Mouse (Mus musculus): Measurements from ENCODE around the gene Srd5a1.
"Not testable (repeated sequence)": the region's sequence is repeated elsewhere in the genome, so short reads cannot be mapped to it uniquely, and the experiment has no call there.

Gene Srd5a1

DNA sequence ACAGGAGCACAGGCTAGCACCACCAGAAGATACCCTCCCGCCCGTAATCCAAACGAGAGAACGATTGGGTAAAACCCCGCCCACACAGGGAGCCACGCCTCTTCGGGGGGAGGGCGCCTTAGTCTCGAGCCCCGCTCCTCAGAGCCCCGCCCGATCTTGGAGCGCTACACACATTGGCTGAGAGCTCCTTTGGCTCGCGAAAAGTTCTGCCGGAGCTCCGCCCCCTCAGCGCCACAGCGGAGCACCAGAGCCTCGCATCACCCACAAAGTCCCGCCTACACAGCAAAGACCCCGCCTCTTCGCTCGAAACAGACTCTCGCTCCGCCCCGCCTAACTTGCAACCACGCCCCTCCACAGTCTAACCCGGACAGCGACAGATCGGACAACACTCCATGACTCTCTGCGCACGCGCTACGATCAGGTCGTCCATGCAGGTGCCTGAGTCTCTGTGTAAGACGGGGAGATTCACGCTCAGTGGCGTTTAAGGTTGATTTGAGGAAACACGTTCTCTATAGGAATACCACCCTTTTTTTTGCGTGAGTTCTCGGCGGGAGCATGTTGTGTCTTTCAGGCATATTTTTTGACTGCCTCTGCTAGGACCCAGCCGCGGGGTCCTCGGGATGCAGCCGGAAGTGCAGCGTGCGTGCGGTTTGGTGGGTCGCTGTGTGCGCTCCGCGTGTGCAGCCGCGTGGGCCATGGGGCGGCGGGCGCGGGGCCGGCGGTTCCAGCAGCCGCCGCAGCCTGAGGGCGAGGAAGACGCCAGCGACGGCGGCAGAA lies at the start of gene Srd5a1:
Gene Srd5a1 (minus strand): TSS at position 45 of the 777 bp plus-strand sequence.
- DNase-seq (ENCODE audit: low read depth, low spot score): peak; percentile 100

DNA sequence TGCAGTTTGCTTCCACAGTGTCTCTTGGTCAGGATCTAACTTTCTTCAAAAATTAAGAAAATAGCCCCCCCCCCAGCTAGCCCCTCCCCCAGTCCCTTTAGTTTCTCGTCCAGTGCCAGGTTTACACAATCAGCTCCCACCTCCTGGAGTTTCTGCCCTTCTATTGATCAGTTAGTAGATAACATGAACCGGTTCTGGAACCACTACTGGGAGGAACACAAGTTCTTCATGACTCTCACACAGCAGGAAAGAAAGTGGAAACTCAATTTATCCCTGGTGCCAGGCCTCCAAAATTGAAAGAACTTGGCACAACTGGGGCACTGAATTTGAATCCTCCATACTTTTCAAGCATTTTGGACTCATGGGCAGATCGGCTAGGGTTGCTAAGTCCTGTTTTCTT lies 43.3 kb upstream of the Srd5a1 start:
- no peak for DNase-seq (ENCODE audit: low read depth, low spot score)

DNA sequence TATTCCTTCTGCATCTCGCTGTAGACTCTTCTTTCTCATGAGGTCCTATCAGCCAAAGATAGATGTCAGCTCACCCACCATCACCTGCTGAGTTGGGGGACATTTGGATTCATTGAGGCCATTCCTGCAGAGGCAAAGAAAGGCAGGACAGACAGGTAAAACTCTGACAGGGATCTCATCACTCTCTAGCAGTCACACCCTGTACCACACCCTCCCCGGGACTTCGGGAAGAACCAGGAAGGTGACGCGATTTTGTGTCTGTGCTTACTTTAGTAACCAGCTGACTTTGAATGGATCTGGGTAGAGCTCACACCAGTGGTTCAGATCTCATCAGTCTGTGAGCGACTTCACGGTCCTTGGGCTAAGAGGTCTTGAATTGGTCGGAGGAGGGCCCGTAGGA lies 35.2 kb upstream of the Srd5a1 start:
- DNase-seq (ENCODE audit: low read depth, low spot score): no peak

DNA sequence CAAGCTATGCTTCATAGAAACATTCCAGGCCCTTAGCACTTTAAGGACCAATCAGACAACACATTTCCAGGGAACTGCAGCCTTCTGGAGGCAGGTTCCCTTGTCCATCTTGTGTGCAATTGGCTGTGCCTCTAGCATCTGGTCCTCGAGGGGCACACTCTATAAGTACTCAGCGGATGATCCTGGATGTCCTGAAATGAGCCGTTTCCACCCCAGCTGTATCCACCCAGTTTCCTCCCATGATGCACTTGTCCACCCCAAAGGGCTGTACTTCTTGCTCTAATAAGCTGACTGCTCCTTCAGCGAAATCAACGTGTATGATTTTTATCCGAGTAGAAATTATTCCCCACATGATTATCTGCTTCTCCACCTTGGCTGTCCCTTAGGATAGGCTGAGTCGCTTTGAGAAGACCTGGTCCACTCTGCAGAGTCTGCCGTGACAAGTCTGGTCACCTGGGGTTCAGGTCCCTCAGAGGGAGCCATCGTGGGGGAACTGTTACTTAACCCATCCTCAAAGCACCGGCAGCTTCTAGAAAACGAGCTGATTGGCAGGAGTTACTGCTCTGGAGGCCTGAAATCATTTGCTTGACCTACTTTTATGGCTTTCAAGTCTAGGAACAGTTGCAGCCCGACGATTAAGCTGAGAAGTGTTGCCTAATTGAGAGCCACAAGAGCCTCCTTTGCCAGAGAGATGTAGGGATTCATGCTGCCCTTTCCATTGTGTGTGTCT lies 34.6 kb upstream of the Srd5a1 start:
- peak; percentile 58 for DNase-seq (ENCODE audit: low read depth, low spot score)

DNA sequence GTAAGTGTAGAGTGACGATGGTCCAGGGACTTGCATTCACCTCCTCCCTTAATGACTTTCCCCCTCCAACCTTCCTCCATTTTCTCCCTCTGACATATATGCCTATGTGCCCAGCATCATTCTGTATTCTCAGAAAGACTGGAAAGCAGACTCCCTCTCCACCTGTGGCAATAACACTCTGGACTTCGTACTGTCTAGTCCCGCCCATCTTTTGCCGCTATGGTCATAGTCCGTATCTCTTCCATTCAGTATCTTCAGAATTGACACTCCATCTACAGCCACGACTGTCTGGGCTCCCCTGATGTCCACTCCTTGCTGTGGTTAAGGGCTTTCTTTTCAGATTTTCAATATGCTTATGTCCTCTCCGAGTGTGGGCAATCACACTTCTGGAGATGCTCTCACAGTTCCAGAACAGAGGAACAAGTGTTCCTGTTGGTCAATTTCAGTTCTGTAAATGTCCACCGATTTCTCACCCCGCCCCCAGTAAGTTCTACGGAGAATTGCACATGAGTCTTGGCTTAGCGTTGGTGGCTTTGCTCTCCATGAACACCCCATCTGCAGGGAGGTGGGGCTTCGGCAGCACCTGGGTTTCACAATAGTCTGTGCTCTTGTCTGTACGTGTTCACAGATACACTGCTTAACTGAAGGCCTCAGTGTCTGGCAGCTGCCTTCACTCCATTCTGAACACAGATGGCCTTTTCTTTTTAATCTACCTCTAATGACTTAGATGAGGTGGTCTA lies 33.4 kb upstream of the Srd5a1 start:
- DNase-seq (ENCODE audit: low read depth, low spot score): peak; percentile 42

DNA sequence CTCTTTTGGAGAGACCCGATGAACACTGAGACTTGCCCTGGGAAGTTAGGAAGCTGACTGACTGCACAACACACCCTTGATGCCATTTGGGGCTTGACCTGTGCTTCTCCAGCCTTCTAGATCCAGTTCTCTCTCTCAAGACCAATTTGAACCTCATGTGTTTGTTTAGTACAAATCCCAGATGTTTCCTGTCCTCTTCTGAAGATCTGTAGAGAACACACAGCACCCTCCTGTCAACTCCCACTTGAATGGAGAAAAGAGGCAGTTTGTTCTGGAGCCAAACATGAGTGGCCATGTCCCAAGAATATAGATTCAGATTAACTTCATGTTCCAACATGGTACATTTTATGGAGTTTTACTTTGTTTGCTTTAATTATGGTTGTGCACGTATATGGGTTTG lies 32.7 kb upstream of the Srd5a1 start:
- no peak for DNase-seq (ENCODE audit: low read depth, low spot score)

DNA sequence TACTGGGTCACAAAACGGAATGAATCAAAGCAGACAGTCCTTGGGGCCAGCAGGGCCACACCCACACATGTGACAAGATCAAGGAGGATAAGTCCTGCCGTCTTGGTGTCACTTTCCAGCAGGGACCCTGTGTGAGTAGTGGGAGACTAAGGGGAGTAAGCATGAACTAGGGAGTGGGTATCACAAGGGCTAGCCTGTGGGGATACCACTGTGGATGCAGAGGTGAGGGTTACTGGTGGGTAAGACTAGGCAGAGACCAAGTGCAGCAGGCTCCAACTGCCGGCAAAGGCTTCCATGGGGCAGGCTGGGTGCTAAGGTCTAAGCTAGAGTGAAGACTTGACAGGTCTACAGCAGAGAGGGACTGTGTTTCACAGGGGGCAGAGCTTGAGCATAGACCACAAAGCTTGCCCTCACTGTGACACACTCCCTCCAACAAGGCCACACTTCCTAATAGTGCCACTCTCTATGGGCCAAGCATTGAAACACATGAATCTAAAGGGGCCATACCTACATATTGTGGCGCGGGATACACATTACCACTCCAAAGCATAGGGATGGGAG lies 31.5 kb upstream of the Srd5a1 start:
- DNase-seq (ENCODE audit: low read depth, low spot score): no peak

DNA sequence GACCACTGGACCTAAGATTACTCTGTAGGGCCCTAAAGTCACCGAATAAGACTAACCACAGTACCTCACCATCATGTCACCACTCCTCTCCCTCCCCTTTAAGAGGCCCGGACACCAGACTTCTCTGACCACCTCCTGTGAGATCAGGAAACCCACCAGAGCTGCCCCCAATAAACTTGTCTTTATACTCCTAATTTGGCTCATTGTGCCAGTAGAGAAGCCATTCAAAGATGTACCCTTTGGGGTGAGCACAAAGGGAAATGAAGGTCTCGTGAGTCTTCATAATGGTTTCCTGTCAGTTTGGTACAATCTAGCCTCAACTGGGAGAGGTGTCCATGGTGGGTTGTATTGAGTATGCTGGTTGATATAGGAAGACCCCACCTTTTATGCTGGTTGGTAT lies 29.8 kb upstream of the Srd5a1 start:
- DNase-seq (ENCODE audit: low read depth, low spot score): no peak

DNA sequence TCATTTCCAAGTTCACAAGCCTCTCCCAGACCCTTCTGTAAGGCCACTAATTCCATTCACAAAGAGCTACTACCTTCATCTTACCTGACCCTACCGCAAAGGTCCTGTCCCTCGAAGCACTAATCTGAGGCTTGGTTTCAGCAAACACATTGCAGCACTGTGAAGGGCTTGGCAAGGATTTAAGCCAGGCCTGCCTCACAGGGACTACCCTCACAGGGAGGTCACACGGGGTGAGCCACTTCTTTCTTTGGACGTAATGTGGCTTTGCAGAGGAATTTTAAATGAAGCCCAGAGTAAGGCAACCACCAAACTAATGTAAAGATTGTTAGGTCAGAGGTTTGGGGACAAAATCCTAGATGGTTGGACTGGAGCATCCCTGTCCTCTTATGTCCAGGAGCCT lies 29.3 kb upstream of the Srd5a1 start:
- no peak for DNase-seq (ENCODE audit: low read depth, low spot score)

DNA sequence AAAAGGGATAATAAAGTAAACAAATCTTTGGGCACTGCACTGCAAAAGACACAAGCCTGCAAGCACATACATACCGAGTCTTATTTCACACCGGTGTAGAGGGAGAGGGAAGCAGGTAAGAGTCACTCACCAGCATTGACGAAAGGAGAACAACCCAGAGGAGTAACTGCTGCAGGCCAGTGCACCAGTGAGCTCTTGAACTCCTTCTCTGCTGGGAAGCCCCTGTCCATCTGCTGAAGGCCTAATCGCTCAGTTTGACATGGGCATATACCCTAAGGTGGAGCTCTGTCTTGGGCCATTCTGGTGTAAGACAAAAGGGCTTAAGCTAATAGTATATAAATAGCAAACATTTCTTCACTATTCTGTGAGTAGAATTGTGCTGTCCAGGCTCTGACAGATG lies 28.9 kb upstream of the Srd5a1 start:
- no peak for DNase-seq (ENCODE audit: low read depth, low spot score)

DNA sequence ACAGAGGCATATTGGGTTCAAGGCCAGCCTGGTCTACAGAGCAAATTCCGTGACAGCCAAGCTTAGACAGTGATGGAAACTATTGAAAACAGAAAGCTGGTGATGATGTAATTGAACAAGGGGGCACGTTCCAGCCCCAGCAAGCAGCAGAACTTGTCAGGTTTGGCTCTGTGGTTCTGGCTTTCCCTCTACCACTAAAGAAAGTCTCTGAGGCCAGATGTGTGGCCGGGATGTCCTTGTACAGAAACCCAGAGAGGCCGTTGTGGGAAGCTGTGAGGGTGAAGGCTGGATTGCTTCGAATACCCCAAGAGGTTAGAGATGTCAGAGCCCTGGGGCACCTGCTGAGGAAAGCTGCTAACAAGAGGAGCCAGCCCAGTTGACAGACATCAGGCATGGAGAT lies 28.0 kb upstream of the Srd5a1 start:
- DNase-seq (ENCODE audit: low read depth, low spot score): no peak

DNA sequence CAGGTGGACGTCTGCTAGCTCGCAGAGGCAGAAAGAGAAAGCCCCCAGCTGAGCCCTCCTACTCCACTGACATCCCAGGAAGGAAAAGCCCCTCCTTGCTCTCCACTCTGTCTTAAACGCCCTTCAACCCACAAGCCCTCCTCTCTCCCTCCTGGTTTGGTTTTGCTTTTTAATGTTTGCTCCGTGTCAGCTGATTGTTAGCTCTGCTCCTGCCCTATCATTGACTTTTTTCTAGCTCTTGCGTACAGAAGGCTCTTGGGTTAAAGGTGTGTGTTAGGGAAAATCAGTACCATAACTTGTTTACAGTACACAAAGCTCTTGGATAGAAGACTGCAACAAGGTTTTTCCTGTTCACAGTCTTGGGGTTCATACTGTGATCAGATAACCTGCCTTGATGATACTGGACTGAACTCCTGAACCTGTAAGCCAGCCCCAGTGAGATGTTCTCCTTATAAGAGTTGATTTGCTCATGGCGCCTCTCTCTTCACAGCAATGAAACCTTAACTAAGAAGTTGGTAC lies 26.9 kb upstream of the Srd5a1 start:
- no peak for DNase-seq (ENCODE audit: low read depth, low spot score)

DNA sequence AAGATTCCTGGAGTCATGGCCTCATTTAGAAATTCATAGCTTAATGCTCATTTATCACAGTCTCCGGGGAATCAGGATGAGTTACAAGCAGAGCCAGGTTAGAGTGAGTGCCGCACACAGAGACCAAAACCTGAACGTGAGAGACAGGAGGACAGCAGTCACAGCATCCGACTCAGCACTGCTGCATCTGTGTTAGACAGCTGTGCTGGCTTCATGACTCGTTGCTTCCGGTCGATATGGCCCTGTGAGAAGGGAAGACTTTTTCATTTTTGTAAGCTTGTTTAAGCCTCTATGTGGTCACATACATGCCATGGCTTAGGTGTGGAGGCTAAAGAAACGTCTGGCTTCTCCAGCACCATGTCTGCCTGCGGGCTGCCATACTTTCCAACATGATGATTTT lies 26.4 kb upstream of the Srd5a1 start:
- DNase-seq (ENCODE audit: low read depth, low spot score): no peak

DNA sequence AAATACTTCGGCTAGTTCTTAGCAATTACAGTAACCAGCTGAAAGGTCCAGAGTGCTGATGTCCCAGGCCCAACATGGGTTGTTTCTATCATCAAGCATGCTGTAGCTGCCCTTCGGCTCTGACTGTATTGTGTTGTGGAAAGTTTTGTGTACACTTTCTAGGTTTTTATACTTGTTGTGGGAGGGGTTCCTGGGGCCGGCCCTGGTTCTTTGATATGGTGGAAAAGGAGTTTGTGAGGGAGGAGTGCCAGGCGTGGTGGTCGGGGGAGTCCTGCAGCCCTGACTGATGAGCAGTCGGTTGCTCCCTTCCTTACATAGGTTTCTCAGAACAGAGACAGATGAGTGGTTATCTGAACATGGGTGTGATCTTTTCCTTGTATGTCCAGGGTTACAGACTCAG lies 25.6 kb upstream of the Srd5a1 start:
- no peak for DNase-seq (ENCODE audit: low read depth, low spot score)

DNA sequence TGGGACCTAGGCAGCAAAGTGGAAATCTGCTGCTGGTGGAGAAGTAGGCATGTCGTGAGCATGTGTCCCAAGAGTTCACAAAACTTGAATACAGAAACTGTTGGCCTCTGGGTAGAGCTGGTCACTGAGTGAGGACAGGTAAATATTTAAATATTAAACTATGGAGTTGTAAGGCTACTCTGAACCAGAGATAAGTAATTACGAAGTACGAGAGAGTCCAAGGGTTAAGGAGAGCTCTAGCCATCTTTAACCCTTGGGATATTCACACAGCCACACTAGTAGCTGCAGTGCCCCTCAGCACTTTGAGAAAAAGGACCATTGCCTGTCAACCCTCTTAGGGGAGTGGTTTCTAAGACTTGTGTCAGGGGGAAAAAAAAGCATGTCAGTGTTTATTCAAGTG lies 25.1 kb upstream of the Srd5a1 start:
- no peak for DNase-seq (ENCODE audit: low read depth, low spot score)

DNA sequence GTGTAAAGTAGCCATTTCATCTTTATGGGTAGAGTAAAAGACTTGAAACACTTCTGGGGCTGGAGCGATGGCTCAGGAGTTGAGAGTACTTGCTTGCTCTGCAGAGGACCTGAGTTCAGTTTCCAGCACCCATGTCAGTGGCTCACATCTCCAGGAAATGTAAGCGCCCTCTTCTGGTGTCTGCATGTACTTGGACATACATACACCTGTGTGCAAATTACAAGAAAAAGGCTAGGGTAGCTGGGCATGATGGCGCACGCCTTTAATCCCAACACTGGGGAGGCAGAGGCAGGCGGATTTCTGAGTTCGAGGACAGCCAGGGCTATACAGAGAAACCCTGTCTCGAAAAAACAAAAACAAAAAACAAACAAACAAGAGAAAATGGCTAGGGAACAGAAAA lies 24.6 kb upstream of the Srd5a1 start:
- DNase-seq (ENCODE audit: low read depth, low spot score): not testable (repeated sequence)

DNA sequence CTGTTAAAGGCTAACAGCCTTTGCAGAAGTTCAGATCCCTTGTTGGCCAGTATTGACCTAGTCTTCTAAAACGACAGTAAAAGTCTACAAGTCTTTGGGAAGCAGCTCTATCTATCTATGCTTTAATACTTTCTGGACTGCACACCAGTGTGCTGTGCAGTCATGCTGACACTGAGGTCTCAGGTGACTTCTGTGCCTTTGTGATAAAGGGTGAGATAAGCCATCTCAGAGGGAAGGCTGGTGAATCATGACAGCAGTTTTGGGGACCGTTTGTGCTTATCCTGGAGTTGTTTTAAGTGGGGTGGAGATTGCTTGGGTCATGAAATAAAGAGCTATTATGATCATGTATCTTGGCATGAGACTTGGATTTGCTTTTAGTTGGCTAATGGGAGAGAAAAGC lies 22.7 kb upstream of the Srd5a1 start:
- no peak for DNase-seq (ENCODE audit: low read depth, low spot score)

DNA sequence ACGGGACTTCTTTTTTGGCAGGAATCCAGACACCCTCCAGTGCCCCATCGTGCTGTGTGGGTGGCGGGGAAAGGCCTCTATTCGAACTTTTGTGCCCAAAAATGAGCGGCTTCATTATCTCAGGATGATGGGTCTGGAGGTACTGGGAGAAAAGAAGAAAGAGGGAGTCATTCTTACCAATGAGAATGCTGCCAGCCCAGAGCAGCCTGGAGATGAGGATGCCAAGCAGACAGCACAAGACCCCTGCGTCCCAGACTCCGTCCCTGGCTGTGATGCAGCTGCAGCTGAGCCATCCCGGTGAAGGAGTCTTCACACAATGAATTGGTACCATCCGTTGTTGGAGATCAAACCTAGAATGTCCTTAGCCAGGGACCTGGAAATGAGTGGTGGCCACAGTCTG lies 22.3 kb upstream of the Srd5a1 start:
- no peak for DNase-seq (ENCODE audit: low read depth, low spot score)

DNA sequence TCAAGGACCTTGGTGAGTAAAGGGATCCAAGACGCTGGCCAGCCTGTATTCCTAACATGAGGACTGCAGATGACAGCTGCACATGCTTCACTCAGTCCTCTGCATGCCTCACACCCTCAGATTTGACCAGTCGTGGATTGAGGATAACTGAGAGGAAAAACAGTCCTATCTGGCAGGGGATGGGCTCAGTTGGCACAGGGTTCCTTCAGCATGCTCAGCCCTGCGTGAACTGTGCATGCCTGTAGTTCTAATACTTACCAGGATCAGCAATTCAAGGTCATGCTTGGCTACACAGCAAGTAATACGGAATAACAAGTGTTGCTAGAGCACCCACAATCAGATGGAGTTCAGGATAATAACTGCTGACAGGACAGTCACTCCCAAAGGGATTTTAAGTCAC lies 20.4 kb upstream of the Srd5a1 start:
- DNase-seq (ENCODE audit: low read depth, low spot score): no peak

DNA sequence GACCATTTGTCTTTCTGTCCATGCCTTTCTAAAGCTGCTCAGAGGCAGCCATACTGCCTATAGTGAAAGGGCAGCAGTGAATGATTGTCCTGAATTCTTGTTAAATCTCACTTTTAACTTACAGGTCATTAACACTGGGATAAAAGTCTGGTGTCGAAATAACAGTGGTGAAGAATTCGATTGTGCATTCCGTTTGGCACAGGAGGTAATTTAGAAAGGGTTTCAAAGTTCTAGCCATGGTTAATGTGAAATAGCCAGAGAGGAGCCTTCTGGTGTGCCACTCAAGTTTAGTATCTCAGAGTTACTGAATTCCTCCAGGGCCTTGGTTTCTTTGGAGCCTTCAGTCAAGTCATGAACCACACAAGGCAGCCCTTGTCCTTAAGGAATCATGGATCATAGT lies 19.9 kb upstream of the Srd5a1 start:
- no peak for DNase-seq (ENCODE audit: low read depth, low spot score)

DNA sequence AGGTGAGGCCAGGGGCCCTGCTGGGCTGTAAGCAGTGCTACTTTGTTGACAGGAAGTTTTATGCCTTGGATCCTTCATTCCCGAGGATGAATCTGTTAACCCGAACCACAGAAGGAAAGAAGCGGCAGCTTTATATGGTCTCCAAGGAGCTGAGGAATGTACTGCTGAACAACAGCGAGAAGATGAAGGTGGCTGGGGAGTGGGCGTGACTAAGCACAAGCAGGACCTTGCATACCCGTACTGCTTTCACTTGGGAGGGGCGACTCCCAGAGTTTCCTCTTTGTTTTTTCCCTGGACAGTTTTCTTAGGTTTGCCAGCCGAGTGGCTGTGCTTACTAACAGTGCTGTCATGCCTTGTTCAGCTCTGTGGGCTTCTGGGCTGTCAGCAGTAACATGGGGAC lies 19.3 kb upstream of the Srd5a1 start:
- DNase-seq (ENCODE audit: low read depth, low spot score): no peak

DNA sequence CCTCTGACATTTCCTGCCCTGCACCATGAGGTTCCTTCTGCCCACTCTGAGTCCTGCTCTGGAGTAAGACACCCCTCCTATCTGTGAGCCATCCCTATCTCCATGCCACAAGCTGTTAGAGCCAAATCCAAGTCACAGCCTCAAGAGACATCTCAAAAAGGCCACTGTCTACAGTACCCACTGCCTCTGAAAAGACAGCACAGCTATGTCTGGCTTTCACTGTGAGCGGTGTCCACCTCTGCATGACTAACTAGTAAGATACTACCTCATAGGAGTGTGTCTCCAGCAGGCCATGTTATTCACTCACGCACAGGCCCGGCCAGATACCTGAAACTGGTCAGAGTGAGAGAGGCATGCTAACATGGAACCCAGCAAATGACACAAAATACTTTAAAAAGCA lies 16.7 kb upstream of the Srd5a1 start:
- DNase-seq (ENCODE audit: low read depth, low spot score): no peak
